Mouse (Mus musculus) thymus, postnatal 36 days (tissue): ENCODE results near the gene B230217C12Rik.
A peak's percentile ranks its signal among the peaks of the same experiment; 100 is the strongest.

Experiments used
- DNase-seq, 2 experiments: peaks; one replicate each; pipeline ENCODE4 v3.0.0; 2022; ENCODE audit warnings: mixed read lengths in 2 of 2

B230217C12Rik gene

GRCm38 (mm10) chr11:97809235-97810121 is 31.1 kb upstream of the B230217C12Rik start:
- DNase-seq = no peak

- peak; percentile 45 to 50 for DNase-seq
These were observed 30.2 kb upstream of the B230217C12Rik start for GRCm38 (mm10) chr11:97810356-97810755.

DNA sequence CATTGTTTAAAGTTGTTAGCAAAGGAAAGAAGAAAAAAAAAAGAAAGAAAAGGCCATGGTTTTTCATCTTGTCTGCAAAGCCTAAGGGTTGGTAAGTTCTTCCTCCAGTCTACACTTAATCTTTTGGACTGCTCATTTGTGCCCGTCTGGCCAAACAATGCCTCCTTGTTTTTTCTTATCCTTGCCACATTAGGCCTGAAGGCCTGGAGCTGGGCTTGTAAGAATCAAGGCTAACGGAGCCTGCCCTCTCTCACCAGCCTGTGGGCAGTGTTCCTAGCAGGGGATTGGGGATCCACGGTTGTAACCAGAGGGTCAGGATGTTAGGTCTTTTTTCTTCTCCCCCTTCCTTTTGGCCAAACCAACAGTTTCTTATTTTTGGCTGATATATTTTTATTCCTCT is 29.6 kb upstream of the B230217C12Rik start:
- no peak for DNase-seq

- no peak for DNase-seq
These were observed 28.8 kb upstream of the B230217C12Rik start for GRCm38 (mm10) chr11:97811569-97812362.

GRCm38 (mm10) chr11:97812491-97812921 is 28.1 kb upstream of the B230217C12Rik start:
- DNase-seq = no peak

DNA sequence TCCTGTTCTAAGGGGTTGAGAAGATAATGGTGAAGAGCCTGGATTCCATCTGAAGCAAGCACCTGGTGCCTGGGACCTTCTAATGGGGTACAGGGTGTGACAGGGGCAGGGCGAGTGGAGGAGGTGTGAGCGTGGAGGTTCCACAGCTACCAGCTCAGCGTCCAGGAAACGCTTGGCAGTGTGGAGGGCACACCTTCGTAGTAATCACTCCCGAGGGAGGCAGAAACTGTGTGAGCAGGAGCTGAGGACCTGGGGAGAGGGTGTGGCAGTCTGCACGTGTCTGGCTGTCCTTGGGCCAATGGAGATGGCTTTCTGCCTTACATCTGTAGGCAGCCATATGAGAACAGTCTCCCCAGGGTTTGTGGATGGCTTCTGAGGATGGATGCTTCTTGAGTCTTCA is 27.5 kb upstream of the B230217C12Rik start:
- no peak for DNase-seq

- DNase-seq = no peak
These were observed 26.6 kb upstream of the B230217C12Rik start for GRCm38 (mm10) chr11:97813746-97814515.

DNA sequence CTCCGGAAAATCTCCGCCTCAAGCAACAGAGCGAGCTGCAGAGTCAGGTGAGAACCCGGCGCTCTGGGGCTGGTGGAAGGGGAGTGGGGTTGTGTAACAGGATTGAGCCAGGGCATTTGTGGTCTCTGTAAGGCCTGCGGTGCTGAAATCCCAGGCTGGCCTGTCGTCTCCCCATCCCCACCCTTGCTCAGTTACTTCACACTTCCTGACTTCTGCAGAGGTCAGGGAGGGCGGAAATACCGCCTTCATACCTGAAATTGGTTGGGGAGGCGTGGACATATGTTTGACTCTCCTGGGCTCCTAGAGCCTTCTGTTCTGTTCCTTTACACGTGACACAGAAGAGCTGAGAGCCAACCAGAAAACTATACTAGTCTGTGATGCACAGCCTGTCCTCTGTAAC is 24.8 kb upstream of the B230217C12Rik start:
- DNase-seq = no peak

DNA sequence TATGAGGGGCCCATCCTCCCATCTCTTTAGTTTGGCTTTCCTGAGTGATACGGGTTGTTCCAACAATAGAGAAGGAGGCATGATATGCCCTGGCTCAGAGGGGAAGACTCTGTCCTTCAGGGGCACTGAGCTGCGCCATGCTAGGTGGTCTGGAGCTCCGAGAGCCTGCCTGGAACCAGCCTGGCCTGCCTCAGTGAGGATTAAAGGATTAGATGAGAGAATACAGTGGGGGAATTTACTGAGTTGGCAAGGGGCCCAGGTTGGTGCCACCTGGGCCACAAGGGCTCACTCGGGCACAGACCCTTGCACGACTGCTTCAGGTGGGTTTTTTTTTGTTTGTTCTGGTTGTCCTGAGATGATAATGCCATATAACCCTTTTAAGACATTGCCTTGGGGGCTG is 24.4 kb upstream of the B230217C12Rik start:
- DNase-seq = no peak

- no peak for DNase-seq
These were observed 23.7 kb upstream of the B230217C12Rik start for GRCm38 (mm10) chr11:97816916-97817315.

- no peak for DNase-seq
These were observed 23.2 kb upstream of the B230217C12Rik start for GRCm38 (mm10) chr11:97817379-97817778.

DNA sequence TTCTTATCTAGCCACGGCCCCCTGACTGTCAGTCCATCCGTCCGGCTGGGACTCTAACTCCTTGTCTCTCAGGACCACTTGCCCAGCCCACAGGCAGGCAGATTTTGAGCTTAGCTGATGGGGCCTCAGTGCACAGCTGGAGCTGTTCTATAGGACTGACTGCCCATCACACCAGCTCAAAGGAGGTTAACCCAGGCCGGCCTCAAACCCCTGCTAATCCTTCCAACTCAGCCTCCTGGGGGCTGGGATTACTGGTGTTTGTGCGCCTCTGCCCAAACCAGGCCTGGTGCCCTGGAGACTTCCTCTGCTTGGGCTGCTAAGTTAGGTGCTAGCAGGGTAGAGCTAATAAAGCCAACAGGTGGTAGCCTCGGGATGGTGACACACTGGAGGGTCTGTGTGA is 22.6 kb upstream of the B230217C12Rik start:
- no peak for DNase-seq

- DNase-seq = no peak
These were observed 22.0 kb upstream of the B230217C12Rik start for GRCm38 (mm10) chr11:97818571-97818970.

GRCm38 (mm10) chr11:97819102-97819501 is 21.5 kb upstream of the B230217C12Rik start:
- no peak for DNase-seq

- no peak for DNase-seq
These were observed 20.7 kb upstream of the B230217C12Rik start for GRCm38 (mm10) chr11:97819923-97820322.

GRCm38 (mm10) chr11:97820840-97821239 is 19.7 kb upstream of the B230217C12Rik start:
- DNase-seq = no peak

DNA sequence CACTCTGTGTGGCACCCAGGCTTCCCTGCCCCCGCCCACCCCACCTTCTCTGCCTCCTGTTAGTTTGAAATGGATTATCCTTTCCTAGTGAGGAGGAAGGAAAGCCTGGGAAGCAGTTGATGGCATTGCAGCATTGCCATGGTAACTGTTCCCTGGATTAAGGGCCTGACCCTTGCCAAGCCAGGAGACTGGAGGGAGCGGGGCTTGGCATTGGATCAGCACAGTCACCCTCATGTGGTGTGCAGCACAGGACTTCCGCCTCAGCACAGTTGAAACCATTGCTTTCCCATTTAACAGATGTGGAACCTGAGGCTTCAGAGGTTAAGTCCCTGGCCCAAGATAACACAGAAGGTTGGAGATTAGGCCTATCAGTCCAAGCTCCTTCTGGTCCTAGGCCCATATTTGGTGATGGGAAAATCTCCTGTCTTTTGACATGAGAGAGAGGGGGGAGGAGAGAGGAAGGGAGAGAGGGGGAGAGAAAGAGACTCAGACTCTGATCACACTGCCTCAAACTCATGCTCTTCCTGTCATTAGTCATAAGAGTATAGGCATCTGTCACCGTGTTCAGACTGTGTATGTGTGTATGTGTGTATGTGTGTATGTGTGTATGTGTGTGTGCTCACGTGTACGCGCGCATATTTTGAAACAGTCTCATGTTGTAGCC is 19.0 kb upstream of the B230217C12Rik start:
- no peak for DNase-seq

- no peak for DNase-seq
These were observed 17.6 kb upstream of the B230217C12Rik start for GRCm38 (mm10) chr11:97822840-97823603.

DNA sequence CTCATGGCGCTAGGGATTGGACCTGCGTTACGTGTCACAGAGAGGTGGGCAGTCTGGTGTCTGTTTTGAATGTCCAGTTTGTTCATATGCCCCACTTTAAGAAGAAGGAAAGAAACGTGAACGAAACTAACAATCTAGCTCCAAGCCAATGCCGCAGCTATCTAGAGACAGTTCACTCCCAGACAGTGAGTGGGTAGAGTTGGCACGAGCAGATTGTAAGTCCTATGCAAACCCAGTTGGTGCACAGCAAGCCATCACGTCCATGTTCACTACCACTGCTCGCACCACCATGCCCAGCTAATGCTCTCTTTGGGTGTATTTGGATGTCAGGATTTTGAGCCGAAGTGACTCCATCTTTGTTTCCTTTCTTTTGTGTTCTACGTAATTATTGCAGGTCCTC is 16.4 kb upstream of the B230217C12Rik start:
- no peak for DNase-seq

- DNase-seq = no peak
These were observed 15.7 kb upstream of the B230217C12Rik start for GRCm38 (mm10) chr11:97824895-97825294.

GRCm38 (mm10) chr11:97825295-97825694 is 15.3 kb upstream of the B230217C12Rik start:
- DNase-seq = peak; percentile 85 to 88

DNA sequence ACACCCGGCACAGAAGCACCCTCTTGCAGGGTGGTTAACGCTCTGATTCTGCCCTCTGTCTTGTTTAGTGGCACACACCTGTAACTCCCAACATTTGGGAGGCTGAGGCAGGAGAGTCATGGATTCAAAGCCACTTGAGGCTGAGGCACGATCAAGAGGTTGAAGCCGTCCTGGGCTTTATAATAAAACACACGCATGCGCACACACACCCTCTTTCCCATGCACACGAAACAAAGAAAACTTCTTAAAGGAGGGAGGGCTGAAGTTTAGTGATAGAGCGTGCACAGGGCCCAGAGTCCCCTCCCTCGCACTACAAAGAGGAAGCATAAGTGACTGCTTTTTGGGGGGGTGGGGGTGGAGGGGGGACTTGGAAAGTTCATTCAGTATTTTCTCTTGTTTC is 14.6 kb upstream of the B230217C12Rik start:
- DNase-seq = peak; percentile 65 to 71
